ENCODE assay signal across 1 mouse cellular context in the genomic region with DNA sequence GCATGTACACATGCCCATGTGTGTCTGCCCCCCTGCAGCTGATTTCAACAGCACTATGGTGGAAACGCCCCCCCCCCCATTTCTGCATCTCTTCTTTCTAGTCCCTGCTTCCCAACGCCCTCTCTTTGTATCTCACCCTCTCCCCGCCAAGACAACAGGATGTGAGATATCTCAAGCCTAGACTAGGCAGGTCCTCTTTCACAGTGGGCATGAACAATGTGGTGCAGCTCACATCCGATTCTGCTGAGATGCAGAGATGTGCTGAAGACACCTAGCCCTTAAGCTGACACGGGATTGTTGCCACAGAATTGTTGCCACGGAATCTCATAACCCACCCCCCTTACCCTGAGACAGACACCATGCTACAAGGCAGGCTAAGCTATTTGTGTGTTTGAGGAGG.
TF ChIP-seq lines count a peak whose summit lies in the region.

No protein-coding gene starts in this region.

TF ChIP-seq in CH12.LX, 34 proteins besides CTCF, POLR2A, EP300 and RAD21:
- TF ChIP-seq ZKSCAN1 (IDR thresholded peaks at IDR 0.05; ENCODE audit: borderline replicate concordance, low read depth, low read length), result no peak
- TF ChIP-seq MAX (IDR thresholded peaks at IDR 0.05; ENCODE audit: low read length), result no peak
- TF ChIP-seq ZC3H11A (IDR thresholded peaks at IDR 0.05; ENCODE audit: low read depth, low read length), result no peak
- TF ChIP-seq UBTF (IDR thresholded peaks at IDR 0.05; ENCODE audit: low read depth, low read length), result no peak
- TF ChIP-seq KAT2A (IDR thresholded peaks at IDR 0.05; ENCODE audit: insufficient replicate concordance, low read length), result no peak
- no peak for TF ChIP-seq ZMIZ1 (IDR thresholded peaks at IDR 0.05; ENCODE audit: low read depth, low read length)
- TF ChIP-seq MEF2A (IDR thresholded peaks at IDR 0.05; ENCODE audit: borderline replicate concordance, low read depth, low read length), result no peak
- no peak for TF ChIP-seq MXI1 (IDR thresholded peaks at IDR 0.05; ENCODE audit: low read depth, low read length)
- TF ChIP-seq JUND (conservative IDR thresholded peaks at IDR 0.05; ENCODE audit: low read depth, low read length), result no peak
- no peak for TF ChIP-seq IRF4 (IDR thresholded peaks at IDR 0.05; ENCODE audit: low read depth, low read length)
- no peak for TF ChIP-seq SMC3 (IDR thresholded peaks at IDR 0.05; ENCODE audit: low read depth, low read length)
- TF ChIP-seq E2F4 (IDR thresholded peaks at IDR 0.05; ENCODE audit: insufficient replicate concordance, low read depth, low read length), result no peak
- TF ChIP-seq ZNF384 (IDR thresholded peaks at IDR 0.05; ENCODE audit: low read depth, low read length), result no peak
- TF ChIP-seq HCFC1 (IDR thresholded peaks at IDR 0.05; ENCODE audit: low read depth, low read length), result no peak
- no peak for TF ChIP-seq MAZ (IDR thresholded peaks at IDR 0.05; ENCODE audit: low read depth, low read length)
- TF ChIP-seq CHD2 (IDR thresholded peaks at IDR 0.05; ENCODE audit: low read length), result no peak
- TF ChIP-seq MAFK (IDR thresholded peaks at IDR 0.05; ENCODE audit: insufficient replicate concordance, low read length), result no peak
